Mouse (Mus musculus): ENCODE data around the gene Emilin3. TPM values are rescaled to one million over a fixed set of nuclear protein-coding genes. Genes with fewer than 3 reads are reported as not detected.
"Not testable (repeated sequence)": the region's sequence is repeated elsewhere in the genome, so short reads cannot be mapped to it uniquely, and the experiment has no call there.

Emilin3 gene
- total RNA-seq (2021) = 10 to 100 TPM in 1 of 2 experiments, 1 to 10 TPM in 1; 8.9 to 10.2 TPM
- long read RNA-seq, experiment 1, transcript Emilin3-201 (4 exons, 3,547 nt) = major isoform, 5 of 17 reads
- long read RNA-seq, experiment 1, partial matches to known transcripts = 3 of 17 reads
- long read RNA-seq, experiment 1, other reads (novel, unspliced or antisense) = 8 of 17 reads
- long read RNA-seq, experiment 2, partial matches to known transcripts = 7 of 16 reads
- long read RNA-seq, experiment 2, other reads (novel, unspliced or antisense) = 3 of 16 reads

DNA sequence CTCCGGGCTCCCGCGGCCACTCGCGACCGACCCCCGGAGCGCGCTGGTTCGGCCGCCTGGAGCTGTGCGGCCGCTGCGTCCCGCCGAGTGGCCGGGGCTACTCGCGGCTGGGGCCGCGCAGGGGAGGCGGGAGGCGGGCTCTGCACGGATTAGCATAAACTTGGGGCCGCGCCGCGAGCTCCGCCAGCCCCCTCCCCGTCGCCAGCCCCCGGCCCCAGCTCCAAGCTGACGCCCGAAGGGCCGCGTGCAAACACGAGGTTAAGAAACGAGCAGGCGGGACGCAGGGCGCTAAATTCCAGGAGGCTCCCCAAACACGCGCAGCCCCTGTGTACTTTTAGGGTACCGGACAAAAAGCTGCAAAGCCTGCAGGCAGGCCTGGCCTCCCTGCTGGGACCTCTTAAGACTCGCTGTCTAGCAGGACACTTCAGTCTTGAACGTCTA is at the start of gene Emilin3:
Emilin3 (minus strand) TSS at position 98 of the 441 bp plus-strand sequence.
- intact Hi-C loops (cut with DNase I) = no loop called here
- DNase-seq = peak; percentile 17 to 22

DNA sequence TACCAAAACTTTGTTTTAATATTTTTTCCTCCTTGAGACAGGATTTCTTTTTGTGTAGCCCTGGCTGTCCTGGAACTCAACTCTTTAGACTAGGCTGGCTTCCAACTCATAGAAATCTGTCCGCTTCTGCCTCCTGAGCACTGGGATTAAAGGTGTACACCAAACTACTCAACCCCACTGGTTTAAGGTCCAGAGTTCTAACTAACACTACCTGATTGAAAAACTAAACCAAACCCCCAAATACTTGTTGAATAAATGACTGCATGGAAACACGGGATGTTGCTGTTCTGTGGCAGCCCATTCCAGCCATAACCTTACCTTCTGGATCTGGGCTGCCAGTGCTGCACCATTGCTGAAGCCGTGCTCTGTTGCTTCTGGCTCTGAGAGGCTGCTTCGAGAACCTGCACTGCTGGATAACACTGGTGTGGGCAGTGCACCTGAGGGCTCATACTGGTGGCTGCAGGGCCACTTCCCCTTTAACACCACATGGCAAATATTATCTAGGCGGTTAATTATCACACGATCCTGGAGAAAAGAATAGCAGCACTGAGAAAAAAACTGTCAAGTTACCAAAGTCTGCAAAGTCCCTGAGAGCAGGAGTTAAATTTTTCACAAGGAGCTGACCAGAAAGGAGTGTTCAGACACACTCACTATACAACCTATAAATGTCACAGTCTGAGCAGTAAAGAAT is 49.0 kb upstream of the Emilin3 start:
- no peak for DNase-seq
- intact Hi-C loops (cut with DNase I) = no loop called here

DNA sequence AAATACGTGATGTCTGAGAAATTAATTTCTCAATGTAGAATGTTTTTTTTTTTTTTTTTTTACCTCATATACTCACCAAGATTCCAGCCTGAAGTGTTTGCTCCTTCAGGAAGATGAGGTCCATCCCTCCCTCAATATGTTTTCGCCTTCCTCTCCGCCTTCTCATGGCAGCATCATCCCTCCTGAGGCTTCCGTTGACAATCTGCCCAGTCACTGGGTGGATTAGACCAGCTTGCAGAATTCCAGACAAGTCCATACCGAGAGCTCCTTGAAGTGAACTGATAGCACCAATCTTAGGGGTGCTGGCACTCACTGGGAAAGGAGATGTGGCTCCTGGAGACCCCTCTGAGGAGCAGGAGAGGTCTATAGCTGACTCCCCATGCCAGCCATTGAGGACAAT is 47.8 kb upstream of the Emilin3 start:
- intact Hi-C loops (cut with DNase I) = no loop called here
- DNase-seq = peak in 1 of 2 experiments; percentile 44

DNA sequence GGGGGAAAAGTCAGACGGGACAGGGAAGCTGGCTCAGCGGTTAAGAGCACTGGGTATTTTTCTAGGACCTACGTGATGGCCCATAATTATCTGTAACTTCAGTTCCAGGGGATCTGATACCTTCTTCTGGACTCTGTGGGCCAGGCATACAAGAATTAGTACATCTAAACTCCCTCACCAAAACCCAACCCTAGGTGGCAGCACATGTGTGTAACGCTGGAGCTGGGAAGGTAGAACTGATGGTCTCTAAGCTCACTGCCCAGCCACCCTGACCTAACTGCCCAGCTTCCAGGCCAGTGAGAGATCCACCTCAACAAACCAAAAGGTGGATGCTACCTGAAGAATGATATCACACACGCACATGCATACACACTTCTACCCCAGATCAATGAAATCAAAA is 46.6 kb upstream of the Emilin3 start:
- intact Hi-C loops (cut with DNase I) = no loop called here
- DNase-seq = peak in 1 of 2 experiments; percentile 44

DNA sequence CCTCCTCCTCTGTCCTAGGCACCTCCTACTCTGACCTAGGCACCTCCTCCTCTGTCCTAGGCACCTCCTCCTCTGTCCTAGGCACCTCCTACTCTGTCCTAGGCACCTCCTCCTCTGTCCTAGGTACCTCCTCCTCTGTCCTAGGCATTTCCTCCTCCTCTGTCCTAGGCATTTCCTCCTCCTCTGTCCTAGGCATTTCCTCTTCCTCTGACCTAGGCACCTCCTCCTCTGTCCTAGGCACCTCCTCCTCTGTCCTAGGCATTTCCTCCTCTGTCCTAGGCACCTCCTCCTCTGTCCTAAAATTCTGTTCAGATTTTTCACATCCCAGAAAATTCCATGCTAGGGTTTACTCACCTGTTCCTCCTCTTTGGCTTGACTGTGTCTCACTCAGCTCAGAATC is 45.7 kb upstream of the Emilin3 start:
- intact Hi-C loops (cut with DNase I); DNase-seq: not testable (repeated sequence)

DNA sequence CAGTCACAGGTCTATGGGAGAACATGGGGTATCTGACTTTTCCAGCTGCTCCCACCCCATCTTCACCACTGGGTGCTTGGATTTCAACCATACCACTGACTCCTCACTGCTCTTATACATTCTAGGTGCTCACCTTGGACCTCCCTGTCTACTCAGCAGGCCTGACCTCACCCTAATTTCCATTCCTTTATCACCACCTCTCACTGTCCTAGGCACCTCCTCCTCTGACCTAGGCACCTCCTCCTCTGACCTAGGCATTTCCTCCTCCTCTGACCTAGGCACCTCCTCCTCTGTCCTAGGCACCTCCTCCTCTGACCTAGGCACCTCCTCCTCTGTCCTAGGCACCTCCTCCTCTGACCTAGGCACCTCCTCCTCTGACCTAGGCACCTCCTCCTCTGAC is 45.2 kb upstream of the Emilin3 start:
- intact Hi-C loops (cut with DNase I) = not testable (repeated sequence)

DNA sequence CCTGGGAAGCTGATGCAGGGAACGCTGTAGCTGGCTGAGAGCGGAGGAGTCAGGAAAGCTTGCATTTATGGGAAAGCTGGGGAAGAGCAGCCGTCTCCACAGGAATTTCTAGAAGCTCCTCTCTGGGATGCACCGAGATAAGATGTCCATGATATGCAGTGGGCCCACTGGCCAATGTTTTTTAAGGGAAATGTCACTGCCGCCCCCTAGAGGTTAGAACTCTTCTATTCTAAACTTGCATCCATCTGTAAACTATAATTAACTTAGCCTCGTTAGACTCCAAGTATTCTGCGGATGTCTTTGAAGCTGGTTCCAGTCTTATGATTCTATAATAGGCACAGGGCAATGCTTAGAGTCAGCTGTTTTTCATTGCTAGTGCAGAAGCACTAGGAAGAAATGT is 43.2 kb upstream of the Emilin3 start:
- DNase-seq = peak in 1 of 2 experiments; percentile 33
- intact Hi-C loops (cut with DNase I) = no loop called here

More for the DNA sequence above, 45.2 kb upstream of the Emilin3 start:
- not testable (repeated sequence) for DNase-seq

DNA sequence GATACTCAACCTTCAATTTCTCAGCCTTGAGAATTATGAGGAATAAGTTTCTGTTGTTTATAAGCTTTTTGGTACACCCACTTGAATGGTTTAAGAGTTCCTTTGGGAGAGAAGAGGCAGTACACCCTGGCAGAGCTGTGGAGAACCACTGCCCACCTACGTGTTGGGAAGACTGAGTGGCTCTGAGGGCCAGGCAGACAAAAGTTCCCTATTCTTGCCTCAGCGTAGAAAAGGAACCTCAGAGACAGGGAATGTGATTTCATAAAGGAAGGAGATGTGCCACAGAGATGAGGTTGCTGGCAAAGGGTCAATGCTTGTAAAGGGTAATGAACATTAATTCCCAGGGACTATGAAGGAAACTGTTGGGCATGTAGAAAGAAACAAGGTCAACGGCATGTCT is 42.4 kb upstream of the Emilin3 start:
- DNase-seq = no peak
- intact Hi-C loops (cut with DNase I) = no loop called here

DNA sequence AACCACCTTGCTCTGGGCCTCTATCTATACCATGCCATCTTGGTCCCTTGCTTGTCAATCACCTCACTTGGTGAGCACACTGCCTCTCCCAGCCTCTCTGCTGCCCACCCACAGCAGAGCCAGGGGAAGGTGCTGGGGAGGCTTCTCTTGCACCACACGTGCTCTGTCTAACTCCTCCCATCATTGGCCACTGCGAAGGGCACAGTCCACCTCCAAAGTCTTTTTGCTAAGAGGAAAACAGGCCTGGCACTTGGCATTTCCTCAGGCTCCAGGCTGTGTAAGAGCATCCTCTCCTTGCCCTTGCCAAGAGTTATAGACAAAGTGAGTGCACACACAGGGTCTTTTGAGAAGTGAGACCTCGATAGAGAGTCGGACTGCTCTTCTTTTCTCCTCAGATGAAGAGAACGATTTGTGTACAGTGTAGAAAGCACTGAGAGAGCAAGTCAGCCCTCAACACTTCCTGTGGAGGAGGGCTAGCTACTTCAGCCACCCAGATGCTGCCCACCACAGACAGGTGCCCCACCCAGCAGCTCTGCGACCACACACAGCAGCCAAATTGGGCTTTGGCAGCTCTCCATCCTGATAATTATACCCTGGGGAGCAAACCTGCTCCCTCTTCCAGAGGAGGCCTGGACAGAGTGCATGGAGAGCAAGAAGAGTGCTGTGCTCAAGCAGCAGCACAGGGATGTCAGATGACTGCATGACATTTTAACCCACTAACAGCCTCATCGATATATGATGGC is 41.2 kb upstream of the Emilin3 start:
- intact Hi-C loops (cut with DNase I) = no loop called here
- DNase-seq = no peak

DNA sequence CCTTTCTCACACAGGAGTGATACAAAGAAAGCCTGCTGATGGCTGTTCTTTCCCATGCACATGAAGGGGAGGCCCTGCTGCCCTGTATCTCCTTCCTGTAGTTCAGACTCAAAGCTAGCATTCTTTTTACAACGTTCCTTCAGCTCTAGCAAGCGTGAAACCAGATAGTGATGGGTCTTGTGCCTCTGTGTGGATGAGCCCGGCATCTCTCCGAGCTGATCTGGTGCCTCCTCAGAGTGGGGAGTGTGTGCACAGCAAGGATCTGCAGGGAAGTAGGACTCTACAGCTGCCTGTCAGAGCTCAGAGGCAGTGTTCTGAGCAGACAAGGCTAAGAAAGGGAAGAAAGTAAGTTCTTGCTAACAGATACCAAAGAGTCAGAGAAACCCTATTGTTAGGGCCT is 39.5 kb upstream of the Emilin3 start:
- no peak for DNase-seq
- intact Hi-C loops (cut with DNase I) = no loop called here

DNA sequence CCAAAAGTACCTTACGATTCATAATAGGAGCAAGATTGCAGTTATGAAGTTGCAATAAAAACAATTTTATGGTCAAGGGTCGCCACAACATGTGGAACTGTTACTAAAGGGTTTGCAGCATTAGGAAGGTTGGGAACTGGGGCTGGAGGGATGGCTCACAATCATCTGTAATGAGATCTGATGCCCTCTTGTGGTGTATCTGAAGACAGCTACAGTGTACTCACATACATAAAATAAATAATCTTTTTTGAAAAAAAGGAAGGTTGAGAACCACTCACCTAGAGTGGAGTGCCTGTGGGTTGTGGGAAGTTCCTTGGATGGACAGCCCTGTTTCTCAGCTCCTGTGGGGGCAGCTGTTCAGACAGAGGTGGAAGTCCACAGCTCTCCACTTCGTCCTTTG is 30.3 kb upstream of the Emilin3 start:
- no peak for DNase-seq
- intact Hi-C loops (cut with DNase I) = no loop called here

DNA sequence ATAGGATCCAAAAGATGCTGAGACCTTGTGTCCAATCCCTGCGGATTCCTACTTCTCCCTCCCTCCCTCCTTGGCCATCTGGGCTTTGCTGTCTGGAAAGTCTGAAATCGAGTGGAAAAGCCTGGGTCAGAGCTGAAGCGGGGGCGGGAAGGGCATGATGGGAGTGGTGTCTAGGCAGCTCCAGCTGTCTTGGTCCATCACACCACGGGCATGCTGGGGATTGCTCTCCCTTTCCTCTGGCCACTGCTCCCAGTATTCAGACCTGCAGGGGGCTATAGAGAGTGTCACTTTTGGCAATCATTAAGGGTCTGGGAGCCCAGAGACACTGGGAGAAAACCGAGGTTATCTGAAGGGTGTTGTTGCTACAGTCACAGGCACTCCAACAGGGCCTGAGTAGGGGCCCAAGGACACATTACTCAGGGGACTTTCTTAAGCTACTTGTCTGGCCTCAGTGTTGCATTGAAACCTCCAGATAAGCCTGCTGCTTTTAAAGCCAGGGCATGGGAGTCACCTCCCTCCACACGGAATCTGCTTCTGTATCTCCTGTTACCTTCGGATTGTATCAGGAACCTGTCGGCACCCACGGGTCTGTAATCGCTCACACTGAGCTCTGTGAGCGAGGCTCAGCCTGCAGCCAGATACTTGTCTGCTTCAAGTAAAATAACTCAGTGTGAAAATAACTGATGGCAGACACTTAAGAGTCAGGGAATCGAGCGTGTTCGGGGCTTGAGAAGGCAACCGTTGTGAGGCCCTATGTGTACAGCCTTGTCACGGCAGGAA is 29.0 kb upstream of the Emilin3 start:
- DNase-seq = peak in 1 of 2 experiments; percentile 39
- intact Hi-C loops (cut with DNase I) = loop anchor here (2.0 kb wide), 1 partner anchor 342 kb away; no protein-coding TSS in a partner anchor

DNA sequence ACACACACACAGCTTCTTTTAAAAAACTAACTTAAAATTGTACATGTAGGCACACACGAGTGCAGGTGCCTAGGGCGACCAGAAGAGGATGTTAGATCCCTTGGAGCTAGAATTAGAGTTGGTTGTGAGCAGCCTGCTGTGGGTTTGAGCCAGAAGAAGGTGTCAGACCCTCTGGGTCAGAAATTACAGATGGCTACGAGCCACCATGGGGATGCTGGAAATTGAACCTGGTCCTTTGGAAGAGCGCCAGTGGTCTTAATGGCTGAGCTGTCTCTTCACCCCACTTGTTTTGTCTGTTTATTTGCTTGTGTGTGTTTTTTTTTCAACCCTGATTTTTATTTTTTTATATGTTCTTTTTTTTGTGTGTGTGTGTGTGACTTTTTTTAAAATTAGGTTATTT is 22.3 kb upstream of the Emilin3 start:
- DNase-seq = no peak
- intact Hi-C loops (cut with DNase I) = no loop called here

DNA sequence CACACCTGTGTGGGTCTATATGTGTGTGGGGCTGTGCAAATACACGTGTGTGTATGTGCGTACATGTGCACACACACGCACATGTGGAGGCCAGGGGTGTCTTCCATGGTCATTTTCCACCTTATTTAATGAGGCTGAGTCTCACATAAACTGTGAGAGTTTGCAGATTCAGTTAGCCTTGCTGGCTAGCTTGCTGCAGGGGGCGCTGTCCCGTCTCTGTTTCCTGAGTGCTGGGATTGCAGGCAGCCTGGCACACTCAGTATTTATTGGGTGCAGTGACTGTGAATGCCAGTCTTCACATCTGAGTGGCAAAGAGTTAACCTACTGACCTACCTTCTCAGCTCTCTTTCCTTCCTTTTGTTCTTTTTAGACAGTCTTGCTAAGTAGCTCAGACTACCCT is 21.8 kb upstream of the Emilin3 start:
- intact Hi-C loops (cut with DNase I) = no loop called here
- no peak for DNase-seq

DNA sequence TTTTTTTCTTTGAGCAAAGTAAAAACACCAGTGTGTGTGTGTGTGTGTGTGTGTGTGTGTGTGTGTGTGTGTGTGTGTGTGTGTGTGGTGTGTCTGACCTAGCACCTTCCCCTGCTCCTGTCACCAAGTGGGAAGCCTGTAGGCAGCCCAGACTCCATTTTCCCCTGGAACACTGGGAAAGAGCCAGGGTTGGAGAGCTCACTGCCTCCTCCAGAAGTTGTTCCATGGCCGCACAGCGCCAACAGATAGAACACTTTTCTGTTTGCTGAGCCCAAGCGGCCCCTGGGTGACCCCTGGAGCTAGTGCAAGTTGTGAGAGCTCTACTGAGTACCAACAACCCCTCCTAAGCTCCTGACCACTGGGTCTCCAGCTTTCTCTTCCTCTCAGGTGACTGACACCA is 20.9 kb upstream of the Emilin3 start:
- no peak for DNase-seq
- intact Hi-C loops (cut with DNase I) = no loop called here

DNA sequence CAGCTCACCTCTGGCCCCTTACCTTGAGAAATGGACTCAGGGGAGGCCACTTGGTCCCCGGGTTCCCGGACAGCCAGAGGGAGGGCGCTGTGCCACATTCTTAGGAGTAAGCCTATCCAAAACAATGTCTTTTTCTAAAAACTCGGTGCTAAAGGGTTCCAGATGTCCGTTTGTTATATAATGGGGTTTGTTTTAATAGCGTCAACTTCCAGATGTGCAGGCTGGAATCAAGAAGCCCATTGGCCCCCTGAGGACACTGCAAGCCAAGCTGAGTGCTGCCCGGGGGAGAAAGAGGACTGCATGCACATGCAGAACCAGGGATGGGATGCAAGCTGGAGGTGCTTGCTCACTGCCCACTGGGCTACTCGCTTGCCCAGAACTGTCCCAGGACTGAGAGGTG is 20.2 kb upstream of the Emilin3 start:
- intact Hi-C loops (cut with DNase I) = no loop called here
- peak; percentile 35 to 44 for DNase-seq

DNA sequence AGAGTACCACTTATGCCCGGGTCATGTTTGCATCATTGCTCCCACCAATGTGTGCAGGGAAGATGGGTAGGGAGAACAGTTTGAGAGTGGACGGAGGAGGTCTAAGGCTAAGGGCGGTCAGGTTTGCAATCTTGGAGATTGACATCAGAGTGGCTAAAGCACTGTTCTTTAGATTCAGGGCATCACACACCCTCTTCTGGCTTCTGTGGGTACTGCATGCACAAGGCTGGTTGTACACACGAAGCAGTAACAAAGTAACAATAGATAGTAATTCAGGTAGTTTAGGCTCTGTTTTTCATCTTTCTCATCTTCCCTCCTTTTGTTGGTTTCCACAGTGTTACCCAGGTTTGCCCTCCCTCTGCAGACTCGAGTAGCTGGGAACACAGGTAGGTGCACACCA is 19.2 kb upstream of the Emilin3 start:
- intact Hi-C loops (cut with DNase I) = no loop called here
- no peak for DNase-seq

DNA sequence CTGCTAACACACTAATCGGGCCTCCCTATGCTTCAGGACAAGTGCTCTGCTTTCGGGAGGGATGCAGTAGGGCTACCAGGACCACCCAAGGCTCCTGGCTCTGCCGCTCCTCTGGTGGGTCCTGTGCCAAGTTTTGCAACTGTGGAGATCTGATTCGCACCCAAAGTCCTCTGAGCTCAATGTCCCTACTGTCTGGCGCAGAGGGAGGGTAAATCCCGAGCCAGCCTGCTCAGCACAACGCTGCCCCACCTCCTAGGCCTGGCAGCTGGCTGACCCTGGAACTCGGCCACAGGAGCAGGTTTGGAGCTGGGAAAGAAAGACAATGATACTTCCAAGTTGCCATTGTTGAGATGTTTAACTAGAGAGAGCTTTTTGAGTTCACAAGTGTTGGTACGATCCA is 13.1 kb upstream of the Emilin3 start:
- intact Hi-C loops (cut with DNase I) = no loop called here
- peak; percentile 27 to 50 for DNase-seq

DNA sequence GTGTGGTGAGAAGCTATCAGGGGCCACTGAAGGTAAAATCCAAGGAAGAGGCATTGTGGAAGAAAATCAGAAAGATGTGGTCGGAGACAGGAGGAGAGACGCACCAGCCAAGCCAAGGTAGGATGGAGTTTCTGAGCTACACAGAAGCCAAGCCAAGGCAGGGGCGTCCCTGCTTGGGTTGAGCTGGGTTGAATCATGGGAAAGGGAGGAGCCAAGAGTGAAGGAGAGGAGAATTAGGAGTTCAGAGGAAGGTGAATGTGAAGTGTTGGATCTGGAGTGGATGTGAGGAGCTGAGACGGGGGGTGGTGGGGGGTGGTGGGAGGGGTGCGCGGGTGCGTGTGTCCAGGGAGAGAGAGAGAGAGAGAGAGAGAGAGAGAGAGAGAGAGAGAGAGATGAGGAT is 9.2 kb upstream of the Emilin3 start:
- no peak for DNase-seq
- intact Hi-C loops (cut with DNase I) = no loop called here

DNA sequence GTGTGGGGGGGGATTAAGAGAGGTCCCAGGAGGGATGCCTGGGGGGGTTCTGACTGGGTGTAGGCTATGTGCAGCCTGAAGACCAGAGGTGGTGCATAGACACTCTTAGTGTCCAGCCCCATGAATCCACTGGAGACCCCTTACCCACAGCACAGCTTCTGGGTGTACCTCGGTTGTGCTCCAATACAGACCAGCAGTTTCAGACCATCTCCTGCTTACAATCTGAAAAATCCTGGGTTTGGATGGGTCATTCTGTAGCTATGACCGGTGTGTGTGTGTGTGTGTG is 6.7 kb upstream of the Emilin3 start:
- intact Hi-C loops (cut with DNase I) = no loop called here
- no peak for DNase-seq
